Mouse (Mus musculus) urinary bladder, postnatal 10 days (tissue): ENCODE data around the gene Lemd1.
"Not testable (repeated sequence)": the region's sequence is repeated elsewhere in the genome, so short reads cannot be mapped to it uniquely, and the experiment has no call there.

ENCODE experiments used
- DNase-seq: peaks from one replicate; pipeline ENCODE4 v3.0.0; 2022; ENCODE audit warnings: low spot score

Gene Lemd1

GRCm38 (mm10) chr1:132260331-132260730, 69.1 kb downstream of the Lemd1 start:
- no peak for DNase-seq

GRCm38 (mm10) chr1:132261058-132261457, 69.8 kb downstream of the Lemd1 start:
- no peak for DNase-seq

- DNase-seq = no peak
Observed at GRCm38 (mm10) chr1:132263618-132264017, 72.4 kb downstream of the Lemd1 start.

GRCm38 (mm10) chr1:132264577-132264976, 73.3 kb downstream of the Lemd1 start:
- no peak for DNase-seq

GRCm38 (mm10) chr1:132265211-132265859, 74.1 kb downstream of the Lemd1 start:
- no peak for DNase-seq

GRCm38 (mm10) chr1:132265936-132266335, 74.7 kb downstream of the Lemd1 start:
- DNase-seq = no peak

GRCm38 (mm10) chr1:132266791-132267557, 75.7 kb downstream of the Lemd1 start:
- DNase-seq = no peak

GRCm38 (mm10) chr1:132267959-132268358, 76.7 kb downstream of the Lemd1 start:
- no peak for DNase-seq

GRCm38 (mm10) chr1:132268418-132269060, 77.3 kb downstream of the Lemd1 start:
- no peak for DNase-seq

GRCm38 (mm10) chr1:132271237-132271636, 80.0 kb downstream of the Lemd1 start:
- DNase-seq = no peak

GRCm38 (mm10) chr1:132276694-132277093, 85.5 kb downstream of the Lemd1 start:
- DNase-seq = no peak

- DNase-seq = no peak
Observed at GRCm38 (mm10) chr1:132277124-132277523, 85.9 kb downstream of the Lemd1 start.

GRCm38 (mm10) chr1:132280636-132281035, 89.4 kb downstream of the Lemd1 start:
- not testable (repeated sequence) for DNase-seq

- DNase-seq = no peak
Observed at GRCm38 (mm10) chr1:132281523-132282176, 90.4 kb downstream of the Lemd1 start.

GRCm38 (mm10) chr1:132282177-132282536, 90.9 kb downstream of the Lemd1 start:
- no peak for DNase-seq

- no peak for DNase-seq
Observed at GRCm38 (mm10) chr1:132283018-132283417, 91.8 kb downstream of the Lemd1 start.

- no peak for DNase-seq
Observed at GRCm38 (mm10) chr1:132286735-132287134, 95.5 kb downstream of the Lemd1 start.

GRCm38 (mm10) chr1:132287445-132287844, 96.2 kb downstream of the Lemd1 start:
- no peak for DNase-seq

- no peak for DNase-seq
Observed at GRCm38 (mm10) chr1:132287991-132288451, 96.8 kb downstream of the Lemd1 start.

GRCm38 (mm10) chr1:132289965-132290364, 98.7 kb downstream of the Lemd1 start:
- DNase-seq = no peak

GRCm38 (mm10) chr1:132290921-132291675, 99.9 kb downstream of the Lemd1 start:
- no peak for DNase-seq

GRCm38 (mm10) chr1:132291706-132292105, 100.5 kb downstream of the Lemd1 start:
- DNase-seq = no peak
